Mouse (Mus musculus) hindbrain, embryonic 14.5 days (tissue): ENCODE results near the gene Ace3. TPM values are rescaled to one million over a fixed set of nuclear protein-coding genes. Genes with fewer than 3 reads are reported as not detected.

Experiments used
- ATAC-seq: fragments of 200-750 bp; cut with Nextera tagmentation; 2 replicates; pipeline ENCODE4 v1.8.0; 2017; ENCODE audit warnings: moderate number of reproducible peaks, mild to moderate bottlenecking, moderate TSS enrichment, moderate library complexity; ENCODE audit not compliant: low FRiP score
- DNase-seq: peaks from one replicate; pipeline ENCODE4 v3.0.0-alpha.2; 2015; ENCODE audit warnings: low spot score
- H3K27ac ChIP-seq: fragments of 300-500 bp; sonication (generic); 2 replicates; pipeline ENCODE4 v1.5.1; 2014; ENCODE audit warnings: mild to moderate bottlenecking, moderate library complexity
- H3K27me3 ChIP-seq: fragments of 300-500 bp; sonication (generic); 2 replicates; pipeline ENCODE4 v1.6.1; 2014; ENCODE audit warnings: mild to moderate bottlenecking, low read length, mixed read lengths; ENCODE audit not compliant: control insufficient read depth, insufficient read depth
- H3K36me3 ChIP-seq: fragments of 300-500 bp; sonication (generic); replicated peaks from 2 replicates; pipeline ENCODE4 v1.6.1; 2014; ENCODE audit not compliant: control insufficient read depth, insufficient read depth
- H3K4me1 ChIP-seq: fragments of 300-500 bp; sonication (generic); replicated peaks from 2 replicates; pipeline ENCODE4 v1.6.1; 2014; ENCODE audit warnings: antibody characterized with exemption, low read length, mixed read lengths; ENCODE audit not compliant: control insufficient read depth, insufficient read depth
- H3K4me2 ChIP-seq: fragments of 300-500 bp; sonication (generic); replicated peaks from 2 replicates; pipeline ENCODE4 v1.6.1; 2014; ENCODE audit warnings: mild to moderate bottlenecking, moderate library complexity
- H3K4me3 ChIP-seq: fragments of 300-500 bp; sonication (generic); replicated peaks from 2 replicates; pipeline ENCODE4 v1.5.1; 2014; ENCODE audit warnings: mild to moderate bottlenecking, low read length
- H3K9ac ChIP-seq: fragments of 300-500 bp; sonication (generic); 2 replicates; pipeline ENCODE4 v1.6.1; 2014
- H3K9me3 ChIP-seq: fragments of 300-500 bp; sonication (generic); 2 replicates; pipeline ENCODE4 v1.6.1; 2016; ENCODE audit warnings: low read length; ENCODE audit not compliant: control insufficient read depth
- WGBS: fragments of 180-500 bp; shearing (Covaris S2); extraction: QIAGEN DNeasy Blood & Tissue Kit; methylation state at CpG from one replicate; pipeline ENCODE4 v1.1.7; 2014; 5-methylcytosine and 5-hydroxymethylcytosine counted together
- polyA plus RNA-seq: library from polyadenylated mRNA; unstranded; fragments of >200 nt; fragmentation: Nextera tagmentation; extraction: Ambion mirVana; gene quantifications from 2 replicates; pipeline ENCODE4 v1.2.1, GENCODE M21; 2014

Ace3 gene
- not detected in 2 replicates for polyA plus RNA-seq

- H3K4me2 ChIP-seq = no peak within 1 kb of the TSS
These were observed at the start of gene Ace3 for GRCm38 (mm10) chr11:105994375-105994774. Gene Ace3, plus strand, starts transcription at chr11:105994675.

GRCm38 (mm10) chr11:105944770-105945672 lies 49.5 kb upstream of the Ace3 start:
- peak overlapping the region; percentile 75 for H3K9ac ChIP-seq
- no peaks in the 10 kb centered on the region for H3K27me3 ChIP-seq
- no peaks in the 10 kb centered on the region for H3K9me3 ChIP-seq
- 79% methylated on average over 16 of the region's 16 CpGs for WGBS
- H3K4me1 ChIP-seq = peaks cover 17% of the 10 kb centered on the region
- H3K36me3 ChIP-seq = no peaks in the 10 kb centered on the region
- DNase-seq (no peak), ATAC-seq (no peak)
- no peak overlapping the region for H3K27ac ChIP-seq
- peak overlapping the region; percentile 93 for H3K4me2 ChIP-seq
- H3K4me3 ChIP-seq = peak overlapping the region; percentile 77

More at GRCm38 (mm10) chr11:105994375-105994774, at the start of gene Ace3:
- no peaks in the 10 kb centered on the region for H3K27me3 ChIP-seq
- no peaks in the 10 kb centered on the region for H3K9me3 ChIP-seq
- H3K9ac ChIP-seq = no peak within 1 kb of the TSS
- no peaks in the 10 kb centered on the region for H3K4me1 ChIP-seq
- no peak within 1 kb of the TSS for H3K4me3 ChIP-seq
- H3K27ac ChIP-seq = no peak within 1 kb of the TSS
- WGBS = 96% methylated on average over 3 of the region's 3 CpGs
- DNase-seq (no peak), ATAC-seq (no peak)
- no peaks in the 10 kb centered on the region for H3K36me3 ChIP-seq

DNA sequence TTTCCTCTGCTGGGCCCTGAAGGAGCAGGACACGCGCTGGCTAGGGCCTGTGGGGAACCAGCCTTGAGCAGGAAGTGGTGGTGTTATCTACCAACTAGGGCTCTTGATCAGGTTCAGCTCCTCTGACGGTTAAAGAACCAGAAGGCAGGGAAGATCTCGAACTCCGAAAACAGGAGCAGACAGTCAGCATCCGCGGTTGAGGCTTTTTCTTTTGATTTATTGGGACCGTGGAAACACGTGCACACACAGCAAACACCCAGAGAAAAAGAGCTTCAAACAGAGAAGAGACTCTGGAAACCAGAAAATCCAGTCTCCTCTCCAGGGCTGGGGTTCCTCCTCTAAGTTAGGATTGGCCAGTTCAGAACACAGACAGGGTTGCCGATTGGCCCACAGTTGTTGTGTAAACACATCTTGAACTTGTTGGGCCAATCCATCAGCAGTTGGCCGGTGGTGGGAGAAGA lies 47.8 kb upstream of the Ace3 start:
- 55% methylated on average over 11 of the region's 11 CpGs for WGBS
- ATAC-seq = no peak

GRCm38 (mm10) chr11:105948255-105948654 lies 46.2 kb upstream of the Ace3 start:
- peaks cover 11% of the 10 kb centered on the region for H3K4me1 ChIP-seq
- H3K4me3 ChIP-seq = no peak overlapping the region
- no peaks in the 10 kb centered on the region for H3K9me3 ChIP-seq
- H3K27me3 ChIP-seq = no peaks in the 10 kb centered on the region
- no peak for ATAC-seq
- WGBS = 83% methylated on average over 2 of the region's 2 CpGs
- no peak overlapping the region for H3K27ac ChIP-seq
- no peak overlapping the region for H3K4me2 ChIP-seq
- H3K9ac ChIP-seq = no peak overlapping the region
- DNase-seq = no peak
- no peaks in the 10 kb centered on the region for H3K36me3 ChIP-seq

More for the DNA sequence above, 47.8 kb upstream of the Ace3 start:
- DNase-seq = no peak
- Histone ChIP-seq H3K27me3 (no peaks in the 10 kb centered on the region), H3K36me3 (no peaks in the 10 kb centered on the region), H3K4me3 (no peak overlapping the region), H3K4me1 (peaks cover 17% of the 10 kb centered on the region), H3K9me3 (no peaks in the 10 kb centered on the region), H3K4me2 (no peak overlapping the region), H3K27ac (no peak overlapping the region), H3K9ac (no peak overlapping the region)

DNA sequence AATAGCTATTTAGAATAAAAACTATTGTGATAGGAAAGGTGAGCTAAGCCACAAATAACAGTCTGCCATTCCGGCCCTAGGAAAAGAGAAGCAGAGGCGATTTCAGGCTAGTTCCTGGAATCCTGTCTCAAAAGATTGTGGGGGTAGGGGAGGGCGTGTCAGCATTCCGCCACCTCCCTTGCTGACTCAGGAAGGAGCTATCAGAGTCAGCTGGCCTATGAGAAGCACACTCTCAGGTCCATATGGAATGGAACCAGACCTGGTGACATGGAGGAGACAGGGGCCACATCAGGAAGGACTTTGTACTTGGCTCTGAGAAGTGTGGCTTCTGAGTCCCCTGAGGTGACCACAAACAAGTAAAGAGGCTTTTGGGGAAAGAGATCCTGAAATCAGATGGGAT lies 44.0 kb upstream of the Ace3 start:
- no peak overlapping the region for H3K4me2 ChIP-seq
- no peak for ATAC-seq
- 87% methylated on average over 4 of the region's 4 CpGs for WGBS
- H3K27ac ChIP-seq = no peak overlapping the region
- no peaks in the 10 kb centered on the region for H3K27me3 ChIP-seq
- DNase-seq = no peak
- H3K36me3 ChIP-seq = no peaks in the 10 kb centered on the region
- H3K4me1 ChIP-seq = no peaks in the 10 kb centered on the region
- H3K4me3 ChIP-seq = no peak overlapping the region
- H3K9ac ChIP-seq = no peak overlapping the region
- H3K9me3 ChIP-seq = no peaks in the 10 kb centered on the region

DNA sequence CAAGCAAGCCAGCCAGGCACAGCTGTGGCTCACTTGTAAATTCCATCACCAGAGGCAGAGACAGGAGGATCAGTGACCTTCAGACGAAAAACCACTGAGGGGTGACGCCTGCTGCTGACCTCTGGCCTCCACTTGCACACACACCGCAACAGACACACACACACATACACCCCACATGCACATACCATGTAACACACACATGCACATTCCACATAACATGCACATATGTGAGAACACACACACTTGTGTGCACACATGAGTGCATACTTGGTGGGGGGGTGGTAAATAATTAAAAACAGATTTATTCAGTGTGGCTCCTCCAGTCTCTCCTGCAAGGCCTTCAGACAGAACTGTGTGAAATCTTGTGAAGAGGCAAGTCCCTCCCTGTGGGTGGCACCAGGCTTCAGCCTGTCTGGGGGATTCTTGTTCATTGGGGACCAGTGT lies 42.9 kb upstream of the Ace3 start:
- Histone ChIP-seq H3K4me1 (no peaks in the 10 kb centered on the region), H3K4me2 (no peak overlapping the region), H3K4me3 (no peak overlapping the region), H3K27ac (no peak overlapping the region), H3K9ac (no peak overlapping the region), H3K27me3 (no peaks in the 10 kb centered on the region), H3K36me3 (no peaks in the 10 kb centered on the region), H3K9me3 (no peaks in the 10 kb centered on the region)
- ATAC-seq = no peak
- 49% methylated on average over 3 of the region's 3 CpGs for WGBS
- DNase-seq = no peak

GRCm38 (mm10) chr11:105952111-105952510 lies 42.4 kb upstream of the Ace3 start:
- H3K27ac ChIP-seq = no peak overlapping the region

GRCm38 (mm10) chr11:105952911-105953386 lies 41.5 kb upstream of the Ace3 start, which contains the start of gene Cyb561:
Gene Cyb561, minus strand, starts transcription at chr11:105953336.
- no peaks in the 10 kb centered on the region for H3K4me1 ChIP-seq
- no peaks in the 10 kb centered on the region for H3K9me3 ChIP-seq
- H3K4me3 ChIP-seq = no peak within 1 kb of the TSS
- no peaks in the 10 kb centered on the region for H3K36me3 ChIP-seq
- no peak for DNase-seq
- no peak within 1 kb of the TSS for H3K4me2 ChIP-seq
- no peak within 1 kb of the TSS for H3K27ac ChIP-seq
- WGBS = 79% methylated on average over 12 of the region's 12 CpGs
- no peak for ATAC-seq
- H3K9ac ChIP-seq = no peak within 1 kb of the TSS
- H3K27me3 ChIP-seq = no peaks in the 10 kb centered on the region

More at GRCm38 (mm10) chr11:105952111-105952510, 42.4 kb upstream of the Ace3 start:
- Histone ChIP-seq H3K4me3 (no peak overlapping the region), H3K9ac (no peak overlapping the region), H3K4me2 (no peak overlapping the region), H3K9me3 (no peaks in the 10 kb centered on the region), H3K36me3 (no peaks in the 10 kb centered on the region), H3K27me3 (no peaks in the 10 kb centered on the region), H3K4me1 (no peaks in the 10 kb centered on the region)
- ATAC-seq = no peak
- no peak for DNase-seq
- 91% methylated on average over 9 of the region's 9 CpGs for WGBS

DNA sequence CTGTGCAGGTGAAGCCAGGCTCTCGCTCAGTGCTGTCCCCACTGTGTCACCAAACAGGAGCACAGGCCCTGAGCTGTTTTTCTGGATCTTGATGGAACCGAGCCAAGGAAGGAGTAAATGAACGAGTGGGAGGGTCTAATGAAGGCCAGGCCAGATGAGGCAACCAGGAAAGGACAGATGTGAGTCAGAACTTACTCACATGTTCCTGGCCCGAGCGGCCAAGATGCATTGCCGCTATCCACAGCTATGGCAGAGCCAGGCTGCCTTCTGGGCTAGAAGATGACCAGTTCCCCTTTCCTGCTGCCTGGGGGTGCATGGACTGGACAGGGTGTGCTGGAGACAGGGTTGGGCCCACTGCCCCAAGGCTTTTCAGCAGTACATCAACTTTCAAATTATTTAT lies 41.1 kb upstream of the Ace3 start:
- H3K27ac ChIP-seq = no peak overlapping the region

More for the DNA sequence above, 41.1 kb upstream of the Ace3 start:
- H3K4me3 ChIP-seq = no peak overlapping the region
- no peaks in the 10 kb centered on the region for H3K4me1 ChIP-seq
- H3K27me3 ChIP-seq = no peaks in the 10 kb centered on the region
- ATAC-seq (no peak), DNase-seq (no peak)
- no peak overlapping the region for H3K9ac ChIP-seq
- H3K9me3 ChIP-seq = no peaks in the 10 kb centered on the region
- H3K36me3 ChIP-seq = no peaks in the 10 kb centered on the region
- 73% methylated on average over 6 of the region's 6 CpGs for WGBS
- H3K4me2 ChIP-seq = no peak overlapping the region
